Mouse (Mus musculus) adrenal gland, adult 18-20 months (tissue): ENCODE results near the gene Sypl. TPM values are rescaled to one million over a fixed set of nuclear protein-coding genes. Genes with fewer than 3 reads are reported as not detected.

Experiments
- DNase-seq, 2 experiments: peaks; one replicate each; pipeline ENCODE4 v3.0.0; 2021 to 2022; ENCODE audit warnings: low spot score in 2 of 2
- long read RNA-seq, 2 experiments: library from polyadenylated mRNA; stranded (forward); transcript quantifications; one replicate each; pipeline ENCODE4 v2.0.0; 2021
- total RNA-seq, 2 experiments: library from RNA; stranded (reverse); gene quantifications; 1 replicate in 1 of 2; 2 replicates in 1 of 2; pipeline ENCODE4 v1.2.3; 2021

Sypl gene
- 100 to 1,000 TPM; 101 to 122 TPM for total RNA-seq
- long read RNA-seq, experiment 1, transcript Sypl-201 (5 exons, 2,019 nt), result major isoform, 107 of 113 reads
- long read RNA-seq, experiment 1, partial matches to known transcripts, result 2 of 113 reads
- long read RNA-seq, experiment 1, other reads (novel, unspliced or antisense), result 4 of 113 reads
- long read RNA-seq, experiment 2, full-length matches to known transcripts, result 303 of 323 reads
- long read RNA-seq, experiment 2, partial matches to known transcripts, result 9 of 323 reads
- long read RNA-seq, experiment 2, other reads (novel, unspliced or antisense), result 11 of 323 reads

- DNase-seq, result peak; percentile 88 to 90
These were observed at the start of gene Sypl for GRCm38 (mm10) chr12:32953596-32954215. Gene Sypl, plus strand, starts transcription at chr12:32953891.

- no peak for DNase-seq
These were observed 44.0 kb upstream of the Sypl start for GRCm38 (mm10) chr12:32909686-32910085.

- peak; percentile 28 to 32 for DNase-seq
These were observed 43.6 kb upstream of the Sypl start for GRCm38 (mm10) chr12:32910092-32910491.

GRCm38 (mm10) chr12:32910560-32911194 is 43.0 kb upstream of the Sypl start:
- peak in 1 of 2 experiments; percentile 18 for DNase-seq

GRCm38 (mm10) chr12:32911569-32911968 is 42.1 kb upstream of the Sypl start:
- DNase-seq, result no peak

GRCm38 (mm10) chr12:32912772-32913171 is 40.9 kb upstream of the Sypl start:
- DNase-seq, result no peak

- no peak for DNase-seq
These were observed 35.0 kb upstream of the Sypl start for GRCm38 (mm10) chr12:32918683-32919082.

- no peak for DNase-seq
These were observed 34.6 kb upstream of the Sypl start for GRCm38 (mm10) chr12:32919091-32919490.

- no peak for DNase-seq
These were observed 34.2 kb upstream of the Sypl start for GRCm38 (mm10) chr12:32919527-32919926.

- peak; percentile 75 to 81 for DNase-seq
These were observed 33.4 kb upstream of the Sypl start for GRCm38 (mm10) chr12:32920185-32920788.

GRCm38 (mm10) chr12:32921071-32921470 is 32.6 kb upstream of the Sypl start:
- DNase-seq, result no peak

GRCm38 (mm10) chr12:32921532-32922131 is 32.1 kb upstream of the Sypl start:
- no peak for DNase-seq

- DNase-seq, result no peak
These were observed 29.4 kb upstream of the Sypl start for GRCm38 (mm10) chr12:32924245-32924644.

- no peak for DNase-seq
These were observed 27.1 kb upstream of the Sypl start for GRCm38 (mm10) chr12:32926331-32927172.

GRCm38 (mm10) chr12:32927231-32927835 is 26.4 kb upstream of the Sypl start:
- no peak for DNase-seq

GRCm38 (mm10) chr12:32928180-32928579 is 25.5 kb upstream of the Sypl start:
- DNase-seq, result no peak

- DNase-seq, result no peak
These were observed 23.7 kb upstream of the Sypl start for GRCm38 (mm10) chr12:32929831-32930513.

GRCm38 (mm10) chr12:32930566-32930965 is 23.1 kb upstream of the Sypl start:
- DNase-seq, result no peak

- DNase-seq, result no peak
These were observed 17.3 kb upstream of the Sypl start for GRCm38 (mm10) chr12:32936246-32936946.
